Mouse (Mus musculus) megakaryocyte, embryonic 14.5 days (primary cell): ENCODE results near the gene Oas1d.
"Not testable (repeated sequence)": the region's sequence is repeated elsewhere in the genome, so short reads cannot be mapped to it uniquely, and the experiment has no call there.

Source experiments
- FLI1 ChIP-seq: IDR thresholded peaks from 2 replicates; pipeline ENCODE4 v1.6.1; 2012; ENCODE audit warnings: low read length, inconsistent platforms, mixed read lengths
- GATA1 ChIP-seq: IDR thresholded peaks from 3 replicates; pipeline ENCODE4 v1.6.1; 2012; ENCODE audit warnings: mixed read lengths, low read length, inconsistent platforms, borderline replicate concordance

DNA sequence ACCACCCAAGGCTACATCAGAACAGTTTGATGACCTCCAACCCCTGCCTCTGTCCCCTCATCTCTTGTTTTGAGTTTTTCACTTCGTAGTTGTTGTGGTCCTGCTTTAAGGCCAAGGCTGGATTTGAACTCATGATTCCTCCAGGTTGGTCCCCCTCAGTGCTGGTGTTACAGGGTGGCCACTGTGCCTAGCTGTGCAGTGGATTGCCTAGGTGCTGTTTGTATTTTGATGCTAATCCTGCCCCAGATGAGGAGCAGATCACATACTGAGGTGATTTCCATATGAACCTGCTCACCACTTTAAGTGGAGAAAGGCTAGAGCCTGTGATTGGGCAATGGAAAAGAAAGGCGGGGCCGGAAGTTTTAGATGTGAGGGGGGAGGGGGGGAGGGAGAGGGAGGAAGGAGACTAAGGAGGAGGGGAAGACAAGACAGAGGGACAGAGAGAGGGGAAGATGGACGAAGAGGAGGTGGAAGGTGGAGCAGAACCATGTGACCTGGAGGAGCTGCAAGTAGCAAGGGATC, 26.0 kb upstream of the Oas1d start:
- not testable (repeated sequence) for TF ChIP-seq FLI1, GATA1
